Mouse (Mus musculus) left cerebral cortex, adult 2 months (tissue): ENCODE results near the gene Ankrd27. TPM values are rescaled to one million over a fixed set of nuclear protein-coding genes. Genes with fewer than 3 reads are reported as not detected.

ENCODE experiments used
- DNase-seq, 2 experiments: peaks; one replicate each; pipeline ENCODE4 v3.0.0; 2021 to 2022; ENCODE audit warnings: low spot score in 2 of 2, mixed read lengths in 1 of 2; ENCODE audit errors: extremely low spot score in 1 of 2
- H3K27ac ChIP-seq: fragments of 200-600 bp; 2 replicates; pipeline ENCODE4 v1.8.1; 2022
- H3K4me3 ChIP-seq: fragments of 200-600 bp; 2 replicates; pipeline ENCODE4 v1.8.1; 2022
- CTCF ChIP-seq: fragments of 200-600 bp; IDR thresholded peaks from 2 replicates; pipeline ENCODE4 v1.8.1; 2022; ENCODE audit warnings: antibody characterized with exemption, mild to moderate bottlenecking, moderate library complexity
- intact Hi-C: fragments of 180-260 bp; cut with DNase I; formaldehyde crosslinking; loops from one replicate; pipeline ENCODE4 v1.15.1; 2025
- long read RNA-seq, 2 experiments: library from polyadenylated mRNA; stranded (forward); transcript quantifications; one replicate each; pipeline ENCODE4 v2.0.0; 2021; ENCODE audit warnings: borderline mapping rate in 2 of 2
- total RNA-seq, 2 experiments: library from RNA; stranded (reverse); gene quantifications; 2 replicates each; pipeline ENCODE4 v1.2.3; 2021

Gene Ankrd27
- total RNA-seq: 10 to 100 TPM; 43.4 to 46.8 TPM
- long read RNA-seq, experiment 1, full-length matches to known transcripts: 41 of 59 reads
- long read RNA-seq, experiment 1, partial matches to known transcripts: 6 of 59 reads
- long read RNA-seq, experiment 1, other reads (novel, unspliced or antisense): 12 of 59 reads
- long read RNA-seq, experiment 2, full-length matches to known transcripts: 37 of 55 reads
- long read RNA-seq, experiment 2, partial matches to known transcripts: 3 of 55 reads
- long read RNA-seq, experiment 2, other reads (novel, unspliced or antisense): 15 of 55 reads

DNA sequence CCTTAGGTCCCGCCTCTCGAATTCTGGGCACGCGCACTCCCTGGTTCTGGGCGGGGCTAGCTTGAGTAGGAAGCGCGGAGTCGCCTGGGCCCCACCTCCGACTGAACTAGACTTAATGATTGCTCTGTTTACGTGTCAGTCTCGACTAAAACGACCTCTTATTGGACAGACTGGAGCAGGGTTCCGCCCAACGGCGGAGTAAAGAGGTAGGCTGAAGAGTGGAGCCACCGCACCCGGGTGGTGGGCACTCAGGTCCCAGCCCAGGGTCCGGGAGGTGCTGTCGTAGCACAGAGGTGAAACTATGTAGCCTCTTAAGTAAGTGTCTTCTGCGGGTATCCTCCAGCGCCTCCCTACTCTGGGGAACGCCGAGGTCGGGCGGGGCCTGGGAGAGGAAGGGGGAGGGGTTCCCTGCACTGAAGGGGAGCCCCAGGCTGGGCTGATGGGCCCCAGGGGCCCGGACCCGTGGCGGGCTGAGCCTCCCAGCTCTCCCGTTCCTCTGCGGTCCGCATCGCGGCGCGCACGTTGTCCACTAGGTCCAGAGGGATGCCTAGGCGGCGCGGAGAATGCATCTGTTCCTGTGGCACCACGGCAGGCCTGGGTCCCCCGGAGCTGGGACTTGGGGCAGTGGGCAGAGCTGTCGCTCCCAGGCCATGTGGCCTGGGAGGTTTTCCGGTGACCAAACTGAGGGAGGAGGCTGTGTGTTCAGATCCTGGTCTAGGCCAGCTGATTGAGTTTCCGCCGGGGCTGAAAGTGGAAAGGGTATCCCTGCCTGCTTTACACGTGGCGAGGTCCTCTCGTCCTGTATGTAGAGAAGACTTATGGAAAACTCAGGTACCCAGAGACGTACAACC lies at the start of gene Ankrd27:
Ankrd27 (plus strand) TSS at position 190 of the 851 bp plus-strand sequence.
- intact Hi-C loops: loop anchor here (2.0 kb wide), 1 partner anchor 31 kb away; no protein-coding TSS in a partner anchor
- no peak for TF ChIP-seq CTCF
- H3K27ac ChIP-seq: peak within 1 kb of the TSS; percentile 84
- H3K4me3 ChIP-seq: peak within 1 kb of the TSS; percentile 93
- peak; percentile 94 to 95 for DNase-seq

DNA sequence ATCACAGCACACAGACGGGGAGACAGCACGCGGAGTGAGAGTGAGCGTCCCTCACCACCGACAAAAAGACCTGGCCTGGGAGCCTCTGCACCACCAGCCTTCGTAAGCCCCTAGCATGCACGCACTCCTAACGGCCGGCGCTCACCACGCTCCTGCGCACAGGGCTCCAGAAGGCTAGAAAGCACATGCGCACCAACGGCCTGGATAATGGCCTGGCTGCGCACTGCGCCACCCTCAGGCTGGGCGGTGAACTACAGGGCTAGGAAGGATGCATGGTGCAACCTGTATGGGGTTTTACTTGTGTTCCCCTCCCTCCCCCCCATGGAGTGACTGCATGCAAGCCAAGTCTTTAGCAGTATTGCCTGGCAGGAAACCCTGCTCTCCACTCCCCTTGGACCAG lies 48.5 kb upstream of the Ankrd27 start, which contains the start of gene Tdrd12:
Tdrd12 (minus strand) TSS at position 184 of the 400 bp plus-strand sequence.
- TF ChIP-seq CTCF: no peak; the same call in none of the 2 replicates

GRCm38 (mm10) chr7:35545881-35546280 lies 40.2 kb upstream of the Ankrd27 start:
- Histone ChIP-seq H3K4me3 (no peak overlapping the region), H3K27ac (no peak overlapping the region)
- intact Hi-C loops: loop anchor here (2.0 kb wide), 1 partner anchor 91 kb away; no protein-coding TSS in a partner anchor
- peak; percentile 86 for TF ChIP-seq CTCF
- peak; percentile 46 to 57 for DNase-seq

More for the DNA sequence above, 48.5 kb upstream of the Ankrd27 start, which contains the start of gene Tdrd12:
- Histone ChIP-seq H3K4me3 (no peak within 1 kb of the TSS), H3K27ac (no peak within 1 kb of the TSS)
- intact Hi-C loops: no loop called here
- no peak for DNase-seq

DNA sequence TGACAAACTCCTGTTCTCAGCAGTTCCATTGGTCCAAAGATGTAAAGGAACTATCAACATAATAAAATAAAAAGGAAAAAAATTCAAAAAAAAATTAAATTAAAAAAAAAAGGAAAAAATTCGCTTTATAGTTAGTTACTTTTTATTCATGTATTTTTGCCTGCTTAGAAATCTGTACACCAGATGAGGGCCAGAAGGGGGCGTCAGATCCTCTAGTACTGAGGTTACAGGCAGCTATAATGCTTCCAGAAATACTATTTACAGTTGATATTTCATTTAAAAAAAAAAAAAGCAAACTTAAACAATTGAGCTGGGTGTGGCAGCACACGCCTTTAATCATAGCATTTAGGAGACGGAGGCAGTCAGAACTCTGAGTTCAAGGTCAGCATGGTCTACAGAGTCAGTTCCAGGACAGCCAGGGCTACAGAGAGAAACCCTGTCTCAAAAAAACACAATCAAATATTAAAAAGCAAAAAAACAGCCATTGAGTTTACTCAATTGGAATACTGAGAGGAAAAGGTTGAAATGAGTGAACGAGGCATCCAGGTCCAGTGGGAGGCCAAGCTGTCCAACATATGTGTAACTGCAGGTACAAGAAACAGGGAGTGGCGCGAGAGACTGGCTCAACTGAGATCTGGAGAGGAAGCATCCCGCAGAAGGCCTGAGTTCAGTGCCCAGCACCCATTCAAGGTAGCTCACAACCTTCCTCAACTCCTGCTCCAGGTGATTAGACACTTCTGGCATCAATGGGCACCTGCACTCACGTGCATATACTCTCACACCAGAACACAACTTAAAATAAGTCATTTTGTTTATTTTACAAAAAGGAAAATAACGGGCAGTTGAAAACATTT lies 32.1 kb upstream of the Ankrd27 start:
- intact Hi-C loops: loop anchor here (2.0 to 10.0 kb wide), 3 partner anchors 33 to 219 kb away; partner anchors contain the start of genes Ankrd27 and Rhpn2
- H3K4me3 ChIP-seq: peak overlapping the region; percentile 78
- no peak overlapping the region for H3K27ac ChIP-seq
- peak; percentile 51 for TF ChIP-seq CTCF
- DNase-seq: peak in 1 of 2 experiments; percentile 26

- TF ChIP-seq CTCF: no peak
- intact Hi-C loops: loop anchor here (2.0 to 10.0 kb wide), 3 partner anchors 32 to 220 kb away; partner anchors contain the start of genes Ankrd27 and Rhpn2
- Histone ChIP-seq H3K4me3 (peak overlapping the region; percentile 78), H3K27ac (peak overlapping the region; percentile 98)
- peak; percentile 23 to 38 for DNase-seq
These were observed 31.4 kb upstream of the Ankrd27 start for GRCm38 (mm10) chr7:35554605-35555175.

DNA sequence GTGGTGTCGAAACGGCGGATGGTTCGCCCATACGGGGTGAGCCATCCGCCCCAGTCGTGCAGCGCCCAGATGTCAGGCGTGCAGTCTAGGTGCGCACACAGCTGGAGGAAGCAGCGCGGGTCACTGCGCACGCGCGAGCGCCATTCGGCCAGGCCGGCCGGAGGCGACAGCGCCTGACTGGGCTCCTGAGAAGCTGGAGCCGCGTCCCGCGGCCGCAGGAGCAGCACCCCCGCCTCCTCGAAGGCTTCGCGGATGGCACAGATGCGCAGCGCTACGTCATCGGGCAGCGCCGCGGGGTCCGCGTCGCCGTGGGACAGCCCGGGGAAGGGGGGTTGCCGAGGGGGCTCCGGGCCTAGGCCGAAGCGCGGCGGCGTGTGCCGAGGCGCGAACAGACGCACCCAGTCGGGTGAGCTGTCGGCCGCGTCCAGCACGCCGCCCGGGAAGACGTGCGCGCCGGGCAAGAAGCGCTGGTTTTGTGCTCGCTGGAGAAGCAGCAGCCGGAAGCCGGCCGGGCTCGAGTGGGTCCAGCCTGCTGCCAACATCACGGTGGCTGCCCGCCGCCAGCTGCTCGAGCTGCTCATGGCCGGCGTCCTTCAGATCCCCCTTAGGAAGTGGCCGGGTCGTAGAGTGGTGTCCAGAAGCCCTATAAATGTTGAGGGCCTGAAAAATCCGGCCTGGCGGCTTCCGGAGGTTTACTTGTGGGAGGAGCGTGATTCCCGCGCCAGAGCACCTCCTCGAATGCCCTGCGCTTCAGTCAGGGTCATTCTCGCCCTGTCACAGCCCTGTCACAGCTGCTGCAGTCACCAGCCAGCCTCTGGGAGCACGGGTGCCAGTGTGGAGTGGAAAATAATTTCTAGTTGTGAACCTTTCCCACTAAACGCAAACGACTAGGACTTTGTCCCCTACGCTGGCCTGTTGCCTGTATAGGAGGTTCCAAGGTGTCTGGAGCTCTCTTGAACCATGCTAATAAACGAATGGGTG lies 30.5 kb upstream of the Ankrd27 start:
- peak; percentile 90 to 92 for DNase-seq
- no peak for TF ChIP-seq CTCF
- intact Hi-C loops: loop anchor here (2.0 to 10.0 kb wide), 3 partner anchors 31 to 221 kb away; partner anchors contain the start of genes Ankrd27 and Rhpn2
- Histone ChIP-seq H3K27ac (peak overlapping the region; percentile 98), H3K4me3 (peak overlapping the region; percentile 78)

- peak within 1 kb of the TSS; percentile 98 for H3K27ac ChIP-seq
- no peak for DNase-seq
- no peak for TF ChIP-seq CTCF
- intact Hi-C loops: loop anchor here (10.0 kb wide), 1 partner anchor 221 kb away; the partner anchor contains the start of gene Rhpn2
- H3K4me3 ChIP-seq: peak within 1 kb of the TSS; percentile 78
These were observed 29.8 kb upstream of the Ankrd27 start, which contains the start of gene Nudt19 for GRCm38 (mm10) chr7:35556205-35556603. Gene Nudt19, minus strand, starts transcription at chr7:35556304.

DNA sequence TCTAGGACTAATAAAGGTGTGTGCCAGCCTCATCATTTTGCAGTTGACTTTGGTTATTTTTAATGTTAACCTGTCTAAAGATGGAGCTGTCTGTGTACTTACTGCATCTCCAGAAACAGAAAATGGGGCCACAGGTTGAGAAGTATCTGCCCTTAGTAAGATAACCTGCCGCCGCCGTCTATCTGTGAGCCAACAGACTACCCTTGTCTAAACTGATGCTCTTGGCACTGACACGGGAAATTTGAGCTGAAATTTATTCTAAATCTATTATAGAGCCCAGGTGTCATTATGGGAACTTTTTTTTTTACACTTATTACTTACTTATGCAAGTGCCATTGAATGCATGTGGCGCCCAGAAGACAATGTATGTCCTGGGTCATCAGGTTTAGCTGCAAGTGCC lies 29.1 kb upstream of the Ankrd27 start:
- intact Hi-C loops: loop anchor here (10.0 kb wide), 1 partner anchor 222 kb away; the partner anchor contains the start of gene Rhpn2
- TF ChIP-seq CTCF: no peak

DNA sequence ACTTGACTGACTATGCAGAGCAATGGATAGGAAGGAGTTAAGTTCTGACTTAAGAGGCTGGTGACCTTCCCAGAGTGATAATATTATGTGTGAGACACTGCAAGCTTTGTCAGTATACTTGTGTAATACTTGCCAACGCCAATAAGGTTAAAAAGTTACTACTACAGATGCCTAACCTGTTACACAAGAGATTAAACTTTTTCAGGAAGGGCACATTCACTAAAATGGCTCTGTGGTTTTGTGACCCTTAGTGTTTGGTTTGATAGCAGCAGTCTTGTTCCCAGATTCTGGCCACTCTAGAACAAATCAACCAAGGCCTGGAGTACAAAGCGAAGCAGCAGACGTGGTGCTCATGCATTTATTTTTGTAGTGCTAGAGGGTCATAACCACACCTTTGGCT lies 28.5 kb upstream of the Ankrd27 start:
- intact Hi-C loops: loop anchor here (10.0 kb wide), 1 partner anchor 223 kb away; the partner anchor contains the start of gene Rhpn2
- TF ChIP-seq CTCF: no peak
- no peak overlapping the region for H3K27ac ChIP-seq

More for the DNA sequence above, 29.1 kb upstream of the Ankrd27 start:
- DNase-seq: no peak
- Histone ChIP-seq H3K27ac (no peak overlapping the region), H3K4me3 (no peak overlapping the region)

More for the DNA sequence above, 28.5 kb upstream of the Ankrd27 start:
- no peak for DNase-seq
- H3K4me3 ChIP-seq: no peak overlapping the region
